Mouse (Mus musculus): ENCODE measurements around the gene Olfr1145. TPM values are rescaled to one million over a fixed set of nuclear protein-coding genes. Genes with fewer than 3 reads are reported as not detected.

Olfr1145 gene
- not detected in 2 replicates for total RNA-seq (2023)

GRCm38 (mm10) chr2:87809522-87809921, at the start of gene Olfr1145:
Gene Olfr1145 (plus strand): TSS chr2:87809822.

GRCm38 (mm10) chr2:87779183-87779582, 30.4 kb upstream of the Olfr1145 start, which contains the start of gene Olfr152:
Gene Olfr152 (plus strand): TSS chr2:87779483.

GRCm38 (mm10) chr2:87800292-87800691, 9.3 kb upstream of the Olfr1145 start, which contains the start of gene Olfr1143:
Gene Olfr1143 (plus strand): TSS chr2:87800592.

GRCm38 (mm10) chr2:87830233-87830632, 20.6 kb downstream of the Olfr1145 start, which contains the start of gene Olfr1148:
Gene Olfr1148 (plus strand): TSS chr2:87830533.

GRCm38 (mm10) chr2:87843693-87844092, 34.1 kb downstream of the Olfr1145 start, which contains the start of gene Olfr1150-ps1:
Gene Olfr1150-ps1 (plus strand): TSS chr2:87843993.

GRCm38 (mm10) chr2:87855562-87855961, 45.9 kb downstream of the Olfr1145 start, which contains the start of gene Olfr1151:
Gene Olfr1151 (plus strand): TSS chr2:87855862.

Other genes starting within 250 kb of the Olfr1145 start
- gene Olfr1129, start 235.9 kb upstream of the Olfr1145 start, total RNA-seq (2023): not detected in 2 replicates
- gene Olfr1130, start 203.6 kb upstream of the Olfr1145 start, total RNA-seq (2023): not detected in 2 replicates
- gene Olfr1131, start 182.7 kb upstream of the Olfr1145 start, total RNA-seq (2023): not detected in 2 replicates
- gene Olfr1132, start 172.3 kb upstream of the Olfr1145 start, total RNA-seq (2023): not detected in 2 replicates
- gene Olfr1133, start 162.4 kb upstream of the Olfr1145 start, total RNA-seq (2023): not detected in 2 replicates
- not detected in 2 replicates for gene Olfr1134, start 151.4 kb upstream of the Olfr1145 start, total RNA-seq (2023)
- gene Olfr1135, start 136.2 kb upstream of the Olfr1145 start, total RNA-seq (2023): not detected in 2 replicates
- not detected in 2 replicates for gene Olfr1136, start 115.9 kb upstream of the Olfr1145 start, total RNA-seq (2023)
- gene Olfr1137, start 96.6 kb upstream of the Olfr1145 start, total RNA-seq (2023): not detected in 2 replicates
- not detected in 2 replicates for gene Olfr1138, start 69.8 kb upstream of the Olfr1145 start, total RNA-seq (2023)
- gene Olfr1140, start 66.1 kb upstream of the Olfr1145 start, total RNA-seq (2023): not detected in 2 replicates
- gene Olfr1141, start 55.8 kb upstream of the Olfr1145 start, total RNA-seq (2023): not detected in 2 replicates
- not detected in 2 replicates for gene Olfr152, start 30.3 kb upstream of the Olfr1145 start, total RNA-seq (2023)
- gene Olfr1143, start 9.2 kb upstream of the Olfr1145 start, total RNA-seq (2023): not detected in 2 replicates
- not detected in 2 replicates for gene Olfr1148, start 20.7 kb downstream of the Olfr1145 start, total RNA-seq (2023)
- not detected in 2 replicates for gene Olfr1150-ps1, start 34.2 kb downstream of the Olfr1145 start, total RNA-seq (2023)
- not detected in 2 replicates for gene Olfr1151, start 46.0 kb downstream of the Olfr1145 start, total RNA-seq (2023)
- not detected in 2 replicates for gene Olfr1152, start 56.7 kb downstream of the Olfr1145 start, total RNA-seq (2023)
- gene Olfr1153, start 85.1 kb downstream of the Olfr1145 start, total RNA-seq (2023): not detected in 2 replicates
- gene Olfr1154, start 95.3 kb downstream of the Olfr1145 start, total RNA-seq (2023): not detected in 2 replicates
- not detected in 2 replicates for gene Olfr1155, start 135.3 kb downstream of the Olfr1145 start, total RNA-seq (2023)
- gene Olfr1156, start 143.3 kb downstream of the Olfr1145 start, total RNA-seq (2023): not detected in 2 replicates
- gene Olfr1157, start 158.5 kb downstream of the Olfr1145 start, total RNA-seq (2023): not detected in 2 replicates
- gene Olfr74, start 164.8 kb downstream of the Olfr1145 start, total RNA-seq (2023): not detected in 2 replicates
- not detected in 2 replicates for gene Olfr1158, start 180.3 kb downstream of the Olfr1145 start, total RNA-seq (2023)
- not detected in 2 replicates for gene Olfr1160, start 198.4 kb downstream of the Olfr1145 start, total RNA-seq (2023)
- gene Olfr1161, start 213.0 kb downstream of the Olfr1145 start, total RNA-seq (2023): not detected in 2 replicates
- not detected in 2 replicates for gene Olfr73, start 227.9 kb downstream of the Olfr1145 start, total RNA-seq (2023)
- not detected in 2 replicates for gene Olfr1162, start 241.3 kb downstream of the Olfr1145 start, total RNA-seq (2023)

Data from neutrophil, adult 65 days (primary cell).